Mouse (Mus musculus): Measurements from ENCODE around the gene Mapk8. TPM values are rescaled to one million over a fixed set of nuclear protein-coding genes. Genes with fewer than 3 reads are reported as not detected.

Gene Mapk8
- polyA plus RNA-seq, 1 experiment from 2014 or later: 37.6 TPM

DNA sequence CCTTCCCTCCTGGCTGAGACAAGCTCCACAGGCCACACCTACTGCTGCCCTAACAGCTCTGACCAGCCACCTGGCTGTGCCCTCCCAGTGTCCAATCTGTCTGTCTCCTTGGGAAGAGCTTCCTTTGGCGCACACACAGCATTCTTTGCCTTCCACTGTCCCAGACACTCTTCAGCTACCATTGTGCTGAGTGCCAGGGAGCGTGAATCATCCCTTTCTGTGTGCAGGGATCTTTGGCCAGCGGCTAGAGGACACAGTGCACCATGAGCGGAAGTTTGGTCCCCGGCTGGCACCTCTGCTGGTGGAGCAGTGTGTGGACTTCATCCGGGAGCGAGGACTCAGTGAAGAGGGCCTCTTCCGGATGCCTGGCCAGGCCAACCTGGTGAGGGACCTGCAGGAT, 88.1 kb downstream of the Mapk8 start:
- Histone ChIP-seq H3K27ac (replicated peaks) (no peak overlapping the region), H3K9ac (replicated peaks) (no peak overlapping the region), H3K36me3 (no peaks in the 10 kb centered on the region), H3K4me1 (peaks cover 6% of the 10 kb centered on the region; the same call in 1 of the 2 replicates), H3K4me2 (replicated peaks) (no peak overlapping the region), H3K4me3 (no peak overlapping the region), H3K27me3 (no peaks in the 10 kb centered on the region), H3K9me3 (no peaks in the 10 kb centered on the region)
- WGBS: 89% methylated on average over 8 of the region's 8 CpGs
- no peak for ATAC-seq (replicated peaks)

DNA sequence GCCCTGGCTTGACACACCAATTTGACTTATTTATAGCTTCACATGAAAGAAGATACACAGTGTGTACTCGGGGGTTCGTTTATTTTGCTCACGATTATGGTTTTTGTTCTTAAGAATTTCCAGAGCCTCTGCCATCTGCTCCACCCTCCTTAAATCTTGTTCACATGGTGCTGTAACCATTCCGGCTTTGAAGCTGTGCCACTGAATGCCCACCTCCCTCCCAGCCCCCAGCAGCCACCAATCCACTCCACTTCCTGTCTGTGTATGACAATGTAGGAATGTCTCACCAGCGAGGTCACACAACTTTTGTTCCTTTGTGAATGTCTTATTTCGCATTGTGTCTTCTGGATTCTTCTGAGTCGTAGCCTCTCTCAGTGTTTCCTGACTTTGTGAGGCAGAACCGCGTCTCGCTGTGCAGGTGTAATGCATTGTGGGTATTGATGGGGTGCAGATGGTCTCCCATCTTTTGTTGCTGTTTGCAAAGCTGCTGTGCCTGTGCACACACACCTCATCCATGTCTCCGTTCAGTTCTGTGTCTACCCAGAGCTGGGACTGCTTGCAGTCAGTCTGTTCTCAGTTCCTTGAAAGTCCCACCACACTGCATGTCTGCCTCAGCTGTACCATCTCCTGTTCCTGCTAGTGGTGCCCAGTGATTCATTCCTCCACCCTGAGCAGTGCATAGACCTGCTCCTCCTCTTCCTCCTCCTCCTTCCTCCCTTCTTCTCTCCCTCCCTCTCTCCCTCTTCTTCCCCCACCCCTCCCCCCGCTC, 89.2 kb downstream of the Mapk8 start:
- WGBS: 48% methylated on average over 12 of the region's 12 CpGs

DNA sequence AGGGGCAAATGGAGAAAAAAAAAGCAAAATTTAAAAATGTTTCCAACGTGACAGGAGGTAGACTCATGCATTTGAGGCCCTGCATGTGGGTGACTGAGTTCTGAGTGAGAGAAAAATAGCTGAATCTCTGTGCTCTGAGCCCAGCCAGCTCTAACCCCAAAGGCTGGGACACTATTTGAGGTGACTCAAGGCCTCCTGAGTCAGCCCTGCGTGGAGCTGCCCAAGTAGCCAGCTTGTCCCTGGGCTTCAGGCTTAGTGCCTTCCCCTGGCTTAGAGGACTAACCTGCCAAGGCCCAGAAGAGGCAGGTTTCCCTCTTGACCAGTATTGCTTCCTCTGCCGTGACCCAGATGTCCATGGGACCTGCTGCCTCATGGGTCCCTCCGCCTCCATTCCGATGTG, 91.7 kb downstream of the Mapk8 start:
- H3K9ac ChIP-seq (replicated peaks): no peak overlapping the region
- H3K27me3 ChIP-seq: peaks cover 18% of the 10 kb centered on the region
- H3K9me3 ChIP-seq: no peaks in the 10 kb centered on the region
- ATAC-seq (replicated peaks): no peak
- no peaks in the 10 kb centered on the region for H3K36me3 ChIP-seq
- H3K4me3 ChIP-seq: no peak overlapping the region
- WGBS: 87% methylated on average over 5 of the region's 5 CpGs
- H3K4me1 ChIP-seq: peaks cover 13% of the 10 kb centered on the region
- H3K4me2 ChIP-seq (replicated peaks): no peak overlapping the region
- no peak overlapping the region for H3K27ac ChIP-seq (replicated peaks)

More for the DNA sequence above, 89.2 kb downstream of the Mapk8 start:
- Histone ChIP-seq H3K4me3 (no peak overlapping the region), H3K9ac (replicated peaks) (no peak overlapping the region), H3K4me2 (replicated peaks) (no peak overlapping the region), H3K27ac (replicated peaks) (no peak overlapping the region), H3K27me3 (no peaks in the 10 kb centered on the region), H3K9me3 (no peaks in the 10 kb centered on the region), H3K36me3 (no peaks in the 10 kb centered on the region), H3K4me1 (peaks cover 6% of the 10 kb centered on the region; the same call in 1 of the 2 replicates)
- 0 out of 2 replicates have a peak, but pooled peaks have one; percentile 18 for ATAC-seq (replicated peaks)

DNA sequence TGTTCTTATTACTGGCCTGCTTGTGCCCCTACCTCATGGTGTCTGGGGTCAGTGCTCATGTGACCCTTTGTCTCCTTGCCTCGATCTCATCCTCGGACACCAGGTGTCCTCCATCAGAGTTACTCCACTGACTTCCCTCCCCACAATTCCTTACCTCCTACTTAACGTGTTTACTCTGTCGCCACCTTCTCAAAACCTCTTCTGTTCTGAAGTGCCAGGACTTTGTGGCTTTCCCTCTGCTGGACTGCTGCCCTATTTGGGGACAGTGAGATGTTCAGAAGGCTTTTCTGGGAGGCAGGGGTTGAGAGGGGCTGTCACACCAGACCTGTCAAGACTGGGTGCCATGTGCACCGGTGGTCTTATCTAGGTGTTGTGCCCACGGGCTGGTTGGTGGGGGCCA, 94.1 kb downstream of the Mapk8 start:
- no peak overlapping the region for H3K4me2 ChIP-seq (replicated peaks)
- no peaks in the 10 kb centered on the region for H3K9me3 ChIP-seq
- H3K9ac ChIP-seq (replicated peaks): no peak overlapping the region
- no peaks in the 10 kb centered on the region for H3K36me3 ChIP-seq
- peaks cover 27% of the 10 kb centered on the region for H3K27me3 ChIP-seq
- no peak overlapping the region for H3K4me3 ChIP-seq
- peaks cover 13% of the 10 kb centered on the region for H3K4me1 ChIP-seq
- WGBS: 85% methylated on average over 6 of the region's 6 CpGs
- no peak overlapping the region for H3K27ac ChIP-seq (replicated peaks)
- ATAC-seq (replicated peaks): no peak

DNA sequence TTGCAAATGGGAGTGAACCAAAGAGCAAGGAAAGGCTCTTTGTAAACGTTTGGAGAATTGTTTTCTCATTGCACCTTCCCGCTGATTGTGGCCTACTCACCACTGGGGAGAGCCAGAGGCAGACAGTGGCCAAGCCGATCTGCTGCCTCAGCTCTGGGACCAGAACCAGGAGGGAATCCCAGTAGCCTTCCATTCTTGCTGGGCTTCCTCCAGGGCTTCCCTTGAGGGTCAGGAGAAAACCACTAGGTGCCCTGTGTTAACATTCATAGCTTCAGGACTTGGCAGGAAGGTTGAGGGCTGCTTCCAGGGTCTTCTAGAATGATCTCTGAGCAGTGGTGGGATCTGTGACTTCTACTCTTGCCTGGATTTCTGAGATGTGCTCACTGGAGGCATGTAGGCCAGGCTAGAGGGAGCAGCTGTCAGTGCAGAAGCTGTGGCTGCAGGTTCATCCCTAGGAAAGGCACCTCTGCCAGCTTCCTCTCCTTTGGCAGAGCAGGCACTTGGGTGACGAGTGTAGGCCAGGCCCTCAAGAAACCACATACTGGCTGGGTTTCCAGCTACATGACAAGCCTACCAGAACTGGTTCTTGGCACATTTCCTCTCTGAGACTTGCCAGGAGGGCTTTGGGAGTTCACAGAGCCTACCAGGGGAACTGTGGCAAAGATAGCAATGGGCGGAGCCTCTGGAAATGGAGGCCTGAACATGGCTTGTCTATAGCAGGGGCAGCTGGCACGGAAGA, 94.8 kb downstream of the Mapk8 start:
- 66% methylated on average over 6 of the region's 6 CpGs for WGBS
- Histone ChIP-seq H3K4me2 (replicated peaks) (no peak overlapping the region), H3K4me3 (no peak overlapping the region), H3K27me3 (peaks cover 27% of the 10 kb centered on the region), H3K4me1 (peaks cover 7% of the 10 kb centered on the region), H3K27ac (replicated peaks) (no peak overlapping the region), H3K9me3 (no peaks in the 10 kb centered on the region), H3K9ac (replicated peaks) (no peak overlapping the region), H3K36me3 (no peaks in the 10 kb centered on the region)
- no peak for ATAC-seq (replicated peaks)

DNA sequence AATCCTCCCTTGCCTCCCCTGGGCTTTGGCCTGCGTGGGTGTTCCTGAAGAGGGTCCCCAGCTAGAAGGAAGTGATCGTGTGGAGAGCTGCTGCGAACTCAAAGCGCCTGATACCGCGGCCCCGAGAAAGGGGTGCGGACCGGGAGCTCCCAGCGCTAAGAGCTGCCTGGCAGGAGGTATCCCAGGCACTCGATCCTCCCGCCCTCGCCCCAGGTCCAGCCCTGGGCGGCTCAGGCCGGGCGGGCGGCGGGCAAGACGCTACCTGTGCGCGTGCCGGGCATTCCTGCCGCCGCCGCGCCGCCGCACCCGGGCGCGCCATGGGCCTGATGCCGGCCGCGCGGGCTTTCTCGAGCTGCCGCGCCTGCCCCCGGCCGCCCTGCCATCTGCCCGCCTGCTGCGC, 95.9 kb downstream of the Mapk8 start:
- peaks cover 7% of the 10 kb centered on the region for H3K4me1 ChIP-seq
- H3K4me2 ChIP-seq (replicated peaks): peak overlapping the region; percentile 68
- no peak overlapping the region for H3K27ac ChIP-seq (replicated peaks)
- H3K9ac ChIP-seq (replicated peaks): peak overlapping the region; percentile 41
- ATAC-seq (replicated peaks): 0 out of 2 replicates have a peak, but pooled peaks have one; percentile 7
- no peaks in the 10 kb centered on the region for H3K36me3 ChIP-seq
- under 1% methylated on average over 41 of the region's 42 CpGs for whole genome bisulfite sequencing
- peaks cover 27% of the 10 kb centered on the region for H3K27me3 ChIP-seq
- H3K4me3 ChIP-seq: peak overlapping the region; percentile 42
- H3K9me3 ChIP-seq: no peaks in the 10 kb centered on the region

DNA sequence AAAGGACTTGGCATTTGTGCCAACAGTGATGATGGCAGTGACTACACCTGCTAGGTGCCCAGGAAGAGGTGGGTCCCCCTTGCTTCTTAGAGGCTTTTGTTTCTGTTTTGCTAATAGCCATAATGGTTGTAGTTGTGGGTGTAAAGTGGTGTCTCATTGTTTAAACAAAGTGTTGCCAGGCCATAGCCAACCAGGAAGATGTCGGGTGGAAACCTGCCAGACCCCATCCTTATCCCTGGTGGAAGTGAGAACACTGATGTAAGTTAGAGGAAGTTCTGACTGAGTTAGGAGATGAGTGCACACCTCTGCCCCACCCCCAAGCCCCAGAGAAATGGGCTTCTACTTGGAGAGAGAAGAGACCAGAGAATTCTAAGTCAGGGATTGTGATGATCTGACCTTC, 98.8 kb downstream of the Mapk8 start:
- H3K4me2 ChIP-seq (replicated peaks): no peak overlapping the region
- 82% methylated on average over 1 of the region's 1 CpGs for WGBS
- H3K27me3 ChIP-seq: peaks cover 27% of the 10 kb centered on the region
- H3K4me1 ChIP-seq: peaks cover 7% of the 10 kb centered on the region
- H3K36me3 ChIP-seq: no peaks in the 10 kb centered on the region
- no peak overlapping the region for H3K4me3 ChIP-seq
- H3K9me3 ChIP-seq: no peaks in the 10 kb centered on the region
- no peak overlapping the region for H3K9ac ChIP-seq (replicated peaks)
- H3K27ac ChIP-seq (replicated peaks): no peak overlapping the region
- no peak for ATAC-seq (replicated peaks)

DNA sequence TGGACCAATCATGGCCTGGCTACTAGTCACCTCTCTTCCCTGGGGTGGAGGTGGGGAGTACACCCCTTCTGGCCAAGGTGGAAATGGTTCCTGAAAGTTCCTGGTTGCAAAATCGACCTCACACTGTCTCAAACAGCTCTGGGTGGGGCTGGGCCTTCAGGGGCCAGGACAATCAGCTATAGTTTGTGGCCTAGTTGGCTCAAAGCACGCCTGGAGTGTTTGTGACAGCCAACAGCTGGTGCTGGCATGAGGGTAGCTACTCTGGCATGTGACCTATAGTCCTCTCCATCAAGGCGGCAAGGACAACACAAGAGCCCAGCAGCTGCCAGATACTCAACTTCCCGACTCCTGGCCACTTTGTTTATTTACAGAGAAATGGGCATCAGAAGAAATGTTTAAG, 99.2 kb downstream of the Mapk8 start:
- H3K9ac ChIP-seq (replicated peaks): no peak overlapping the region
- no peak for ATAC-seq (replicated peaks)
- H3K36me3 ChIP-seq: no peaks in the 10 kb centered on the region
- no peak overlapping the region for H3K4me3 ChIP-seq
- H3K27ac ChIP-seq (replicated peaks): no peak overlapping the region
- 61% methylated on average over 4 of the region's 4 CpGs for WGBS
- no peaks in the 10 kb centered on the region for H3K9me3 ChIP-seq
- H3K27me3 ChIP-seq: peaks cover 27% of the 10 kb centered on the region
- H3K4me1 ChIP-seq: peaks cover 7% of the 10 kb centered on the region
- no peak overlapping the region for H3K4me2 ChIP-seq (replicated peaks)

DNA sequence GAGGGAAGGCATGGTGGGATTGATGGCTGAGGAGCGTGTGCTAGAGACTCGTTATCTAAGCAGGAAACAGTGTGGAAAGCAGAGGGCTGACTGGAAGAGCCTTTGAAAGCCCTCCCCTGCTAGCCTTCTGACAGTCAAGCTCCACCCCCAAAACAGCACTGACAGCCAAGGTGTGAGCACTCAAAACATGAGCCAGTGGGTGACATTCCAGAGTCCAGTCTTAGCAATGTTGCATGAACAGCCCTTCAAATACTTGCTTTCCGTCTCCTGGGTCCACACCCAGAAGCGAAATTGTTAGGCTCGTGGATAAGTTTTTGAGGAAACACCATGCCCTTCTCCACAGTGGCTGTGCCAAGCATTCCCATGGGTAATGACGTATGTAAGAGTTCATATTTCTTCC, 100.4 kb downstream of the Mapk8 start:
- Histone ChIP-seq H3K4me2 (replicated peaks) (no peak overlapping the region), H3K27ac (replicated peaks) (no peak overlapping the region), H3K4me3 (no peak overlapping the region), H3K9me3 (no peaks in the 10 kb centered on the region), H3K27me3 (peaks cover 20% of the 10 kb centered on the region), H3K4me1 (peaks cover 7% of the 10 kb centered on the region), H3K36me3 (no peaks in the 10 kb centered on the region), H3K9ac (replicated peaks) (no peak overlapping the region)
- ATAC-seq (replicated peaks): no peak
- WGBS: 69% methylated on average over 6 of the region's 6 CpGs

DNA sequence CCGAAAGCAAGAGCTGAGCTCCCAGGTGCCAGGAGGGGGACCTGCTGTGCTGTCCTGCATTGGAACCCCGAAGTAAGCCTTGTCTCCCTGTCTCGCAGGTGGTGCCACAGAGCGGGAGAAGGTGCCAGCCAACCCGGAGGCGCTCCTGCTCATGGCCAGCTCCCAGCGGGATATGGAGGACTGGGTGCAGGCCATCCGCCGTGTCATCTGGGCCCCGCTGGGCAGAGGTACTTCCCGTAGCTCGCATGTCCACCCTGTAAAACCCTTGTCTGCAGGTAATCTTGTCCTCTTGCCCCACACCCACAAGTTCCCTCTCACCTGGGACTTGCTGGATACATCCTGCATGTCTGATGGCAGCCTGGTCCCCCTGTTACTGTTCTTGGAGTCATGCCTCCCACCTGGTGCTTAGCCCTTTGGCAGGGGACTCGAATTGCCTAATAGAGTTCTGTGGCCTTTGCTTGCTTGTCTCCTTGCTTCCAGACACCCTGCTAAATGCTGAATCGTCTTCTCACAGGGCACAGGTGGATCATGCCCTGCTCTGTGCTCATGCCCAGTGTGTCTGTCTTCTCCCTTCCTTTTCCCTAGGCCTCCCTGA, 103.7 kb downstream of the Mapk8 start:
- Histone ChIP-seq H3K4me1 (no peaks in the 10 kb centered on the region), H3K27ac (replicated peaks) (no peak overlapping the region), H3K4me2 (replicated peaks) (no peak overlapping the region), H3K36me3 (no peaks in the 10 kb centered on the region), H3K9ac (replicated peaks) (no peak overlapping the region), H3K4me3 (no peak overlapping the region), H3K9me3 (no peaks in the 10 kb centered on the region), H3K27me3 (no peaks in the 10 kb centered on the region)
- WGBS: 89% methylated on average over 14 of the region's 14 CpGs
- no peak for ATAC-seq (replicated peaks)

DNA sequence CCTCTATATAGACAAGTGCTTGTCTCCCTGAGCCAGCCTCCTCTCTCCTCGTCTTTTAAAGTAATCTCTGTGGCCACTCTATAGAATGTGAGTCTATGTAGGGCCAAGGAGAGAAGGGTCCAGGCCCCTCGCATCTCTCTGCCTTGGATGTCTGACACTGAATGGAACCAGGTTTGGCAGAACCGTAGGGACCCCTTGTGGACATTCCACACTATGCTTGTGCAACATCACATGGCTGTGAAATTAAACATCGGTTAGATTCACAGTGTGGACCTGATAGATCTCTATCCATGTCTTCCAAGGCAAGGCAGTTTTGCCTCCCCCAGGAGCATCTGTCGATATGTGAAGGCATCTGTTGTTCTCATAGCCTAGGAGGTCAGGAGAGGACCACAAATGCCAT, 108.3 kb downstream of the Mapk8 start:
- WGBS: 77% methylated on average over 5 of the region's 5 CpGs
- H3K27ac ChIP-seq (replicated peaks): no peak overlapping the region

DNA sequence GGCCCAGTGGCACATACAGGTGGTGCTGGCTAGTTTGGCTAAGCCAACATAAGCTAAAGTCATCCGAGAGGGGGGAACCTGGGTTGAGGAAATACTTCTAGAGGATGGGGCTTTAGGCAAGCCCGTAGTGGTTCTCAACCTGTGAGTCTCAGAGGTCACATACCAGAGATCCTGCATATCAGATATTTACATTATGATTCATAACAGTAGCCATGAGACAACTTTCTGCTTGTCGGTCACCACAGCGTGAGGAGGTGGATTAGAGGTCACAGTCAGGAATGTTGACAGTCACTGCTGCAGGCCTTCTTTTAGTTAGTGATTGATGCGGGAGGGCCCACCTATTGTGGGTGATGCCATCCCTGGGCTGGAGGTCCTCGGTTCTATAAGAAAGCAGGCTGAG, 111.2 kb downstream of the Mapk8 start:
- no peaks in the 10 kb centered on the region for H3K36me3 ChIP-seq
- H3K4me1 ChIP-seq: no peaks in the 10 kb centered on the region
- H3K27ac ChIP-seq (replicated peaks): no peak overlapping the region
- no peak overlapping the region for H3K4me3 ChIP-seq
- no peak overlapping the region for H3K9ac ChIP-seq (replicated peaks)
- H3K4me2 ChIP-seq (replicated peaks): no peak overlapping the region
- H3K27me3 ChIP-seq: no peaks in the 10 kb centered on the region
- WGBS: 79% methylated on average over 6 of the region's 6 CpGs
- H3K9me3 ChIP-seq: no peaks in the 10 kb centered on the region
- ATAC-seq (replicated peaks): no peak

More for the DNA sequence above, 108.3 kb downstream of the Mapk8 start:
- H3K4me2 ChIP-seq (replicated peaks): no peak overlapping the region
- H3K4me3 ChIP-seq: no peak overlapping the region
- H3K9me3 ChIP-seq: no peaks in the 10 kb centered on the region
- no peak overlapping the region for H3K9ac ChIP-seq (replicated peaks)
- H3K36me3 ChIP-seq: no peaks in the 10 kb centered on the region
- no peaks in the 10 kb centered on the region for H3K4me1 ChIP-seq
- no peak for ATAC-seq (replicated peaks)
- no peaks in the 10 kb centered on the region for H3K27me3 ChIP-seq

All from forebrain, embryonic 15.5 days (tissue).